Comparison of ENCODE assay signal across 8 mouse cellular contexts in genomic region chr8:122343758-122344157, GRCm38 (mm10). TPM values are rescaled to one million over a fixed set of nuclear protein-coding genes. Genes with fewer than 3 reads are reported as not detected.
DNase-seq lines count a peak whose midpoint lies in the region; ATAC-seq and TF ChIP-seq lines count a peak whose summit lies in the region.

No protein-coding gene starts in this region.

- H3K79me2 ChIP-seq in MEL (ENCODE audit: control insufficient read depth, insufficient read depth, low read length, poor library complexity): no peaks in the 10 kb centered on the region; the same call in 1 of the 2 replicates

- H3K9ac ChIP-seq in MEL (ENCODE audit: control insufficient read depth, low read depth, low read length, poor library complexity, severe bottlenecking): peak overlapping the region; percentile 59
- peak overlapping the region; percentile 27 for H3K9ac ChIP-seq in forebrain, embryonic 12.5 days

- no peaks in the 10 kb centered on the region for H3K9me3 ChIP-seq in MEL (replicated peaks; ENCODE audit: insufficient read depth, low read length)
- H3K9me3 ChIP-seq in forebrain, embryonic 12.5 days: no peaks in the 10 kb centered on the region

- H3K4me1 ChIP-seq in MEL (ENCODE audit: control insufficient read depth in 1 of 2, insufficient read depth in 2 of 2, low read length in 2 of 2): peaks cover 5 to 59% of the 10 kb centered on the region in 2 experiments
- peaks cover 21% of the 10 kb centered on the region for H3K4me1 ChIP-seq in forebrain, embryonic 12.5 days

- peak; percentile 62 for DNase-seq in cerebellum, adult 11-12 months
- no peak for DNase-seq in cerebellum, postnatal 4 days (ENCODE audit: low spot score in 2 of 2)
- peak; percentile 64 for DNase-seq in MEL (ENCODE audit: low read depth, low spot score)
- peak; percentile 29 for DNase-seq in lung, postnatal 36 days
- peak; percentile 63 for DNase-seq in thymus, postnatal 25 days
- DNase-seq in adrenal gland, adult 2 months: no peak

- under 1% methylated on average over 14 of the region's 14 CpGs for WGBS in forebrain, embryonic 12.5 days

- peak overlapping the region; percentile 50 to 72 for H3K4me3 ChIP-seq in MEL (ENCODE audit: control insufficient read depth in 1 of 2, insufficient read depth in 1 of 2, low read depth in 2 of 2, low read length in 2 of 2)
- H3K4me3 ChIP-seq in forebrain, embryonic 12.5 days (replicated peaks): peak overlapping the region; percentile 25

- 0 out of 4 replicates have a peak, but pooled peaks of 1 of the 2 experiments have one; percentile 13 for TF ChIP-seq EP300 in MEL (IDR thresholded peaks at IDR 0.05; ENCODE audit: low read depth in 1 of 2, low read length in 2 of 2)

- H3K27ac ChIP-seq in MEL (ENCODE audit: control insufficient read depth, low read depth, low read length): peak overlapping the region; percentile 74
- H3K27ac ChIP-seq in forebrain, embryonic 12.5 days: no peak overlapping the region

- TF ChIP-seq POLR2A in MEL (IDR thresholded peaks at IDR 0.05; ENCODE audit: control insufficient read depth in 1 of 2, insufficient read depth in 1 of 2, low read depth in 1 of 2, low read length in 2 of 2, poor library complexity in 1 of 2): no peak

- peak overlapping the region; percentile 49 for H3K4me2 ChIP-seq in forebrain, embryonic 12.5 days

- TF ChIP-seq RAD21 in MEL (IDR thresholded peaks at IDR 0.05; ENCODE audit: low read depth, low read length): no peak; the same call in 1 of the 2 replicates

- ATAC-seq in forebrain, embryonic 12.5 days (ENCODE audit: low FRiP score): 0 out of 2 replicates have a peak, but pooled peaks have one; percentile 30
- peak; percentile 54 for ATAC-seq in inflammation-experienced regulatory T-cells, adult 6 months

- no peaks in the 10 kb centered on the region for H3K27me3 ChIP-seq in MEL (ENCODE audit: control insufficient read depth in 1 of 2, insufficient read depth in 2 of 2, low read length in 2 of 2)
- H3K27me3 ChIP-seq in forebrain, embryonic 12.5 days: peaks cover 94% of the 10 kb centered on the region

- peaks cover 0 to 16% of the 10 kb centered on the region in 2 experiments; a peak in 2 of 4 replicates for H3K36me3 ChIP-seq in MEL (ENCODE audit: control insufficient read depth in 1 of 2, insufficient read depth in 2 of 2, low read length in 2 of 2)
- H3K36me3 ChIP-seq in forebrain, embryonic 12.5 days (replicated peaks): no peaks in the 10 kb centered on the region

- TF ChIP-seq CTCF in MEL (IDR thresholded peaks at IDR 0.05 in 2 of 3, conservative IDR thresholded peaks at IDR 0.05 in 1 of 3; ENCODE audit: control insufficient read depth in 1 of 3, insufficient read depth in 1 of 3, low read depth in 2 of 3, low read length in 3 of 3, poor library complexity in 1 of 3, severe bottlenecking in 1 of 3): no peak

TF ChIP-seq in MEL, 35 proteins besides CTCF, POLR2A, EP300 and RAD21:
- peak; percentile 42; the same call in 1 of the 2 replicates for TF ChIP-seq ELF1 (IDR thresholded peaks at IDR 0.05; ENCODE audit: low read depth, low read length)
- TF ChIP-seq TCF12 (IDR thresholded peaks at IDR 0.05; ENCODE audit: low read depth, low read length): 0 out of 2 replicates have a peak, but pooled peaks have one; percentile 19
- no peak for TF ChIP-seq ETS1 (IDR thresholded peaks at IDR 0.05; ENCODE audit: low read depth, low read length)
- no peak for TF ChIP-seq MXI1 (IDR thresholded peaks at IDR 0.05; ENCODE audit: low read depth, low read length)
- peak; percentile 29; the same call in 1 of the 2 replicates for TF ChIP-seq SIN3A (IDR thresholded peaks at IDR 0.05; ENCODE audit: low read length)
- no peak for TF ChIP-seq MEF2A (IDR thresholded peaks at IDR 0.05; ENCODE audit: extremely low read depth, insufficient replicate concordance, low read depth, low read length, poor library complexity, severe bottlenecking)
- TF ChIP-seq NRF1 (IDR thresholded peaks at IDR 0.05; ENCODE audit: insufficient read depth, low read depth, low read length, poor library complexity, severe bottlenecking): no peak
- no peak for TF ChIP-seq GATA1 (IDR thresholded peaks at IDR 0.05; ENCODE audit: low read depth, low read length)
- peak; percentile 31; the same call in 1 of the 2 replicates for TF ChIP-seq NELFE (IDR thresholded peaks at IDR 0.05; ENCODE audit: low read depth, low read length)
- TF ChIP-seq MYC (IDR thresholded peaks at IDR 0.05; ENCODE audit: low read depth, low read length): no peak
- TF ChIP-seq USF1 (IDR thresholded peaks at IDR 0.05; ENCODE audit: low read depth, low read length): no peak
- no peak for TF ChIP-seq SMC3 (IDR thresholded peaks at IDR 0.05; ENCODE audit: low read depth, low read length)
- TF ChIP-seq MAFK (IDR thresholded peaks at IDR 0.05; ENCODE audit: borderline replicate concordance, low read depth, low read length): no peak
- no peak for TF ChIP-seq JUND (IDR thresholded peaks at IDR 0.05; ENCODE audit: low read depth, low read length)
- no peak for TF ChIP-seq MYB (IDR thresholded peaks at IDR 0.05; ENCODE audit: low read depth, low read length)
- peak; percentile 38; the same call in 1 of the 2 replicates for TF ChIP-seq TBP (IDR thresholded peaks at IDR 0.05; ENCODE audit: low read depth, low read length)
- 0 out of 2 replicates have a peak, but pooled peaks have one; percentile 23 for TF ChIP-seq HCFC1 (IDR thresholded peaks at IDR 0.05; ENCODE audit: low read depth, low read length)

RNA-seq across cellular contexts. Expression of gene Trhr2, which starts 16.8 kb away (rescaled TPM):
- 0.12 TPM in 1 of 2 replicates, not detected in the other for total RNA-seq in MEL (2012; rRNA removed)
- polyA plus RNA-seq in MEL (2012; ENCODE audit: insufficient read depth in 1 of 2, insufficient read length in 2 of 2, low read depth in 1 of 2, low replicate concordance in 2 of 2, missing spikeins in 1 of 2): under 1 TPM in 1 of 2 experiments, not detected in 1; 0.07 TPM
- polyA plus RNA-seq in forebrain, embryonic 12.5 days (2016; fragmentation: Nextera tagmentation; extraction: Ambion mirVana): not detected in 2 replicates
- polyA plus RNA-seq in inflammation-experienced regulatory T-cells, adult 6 months (2017; shearing (Covaris generic)): not detected
- total RNA-seq in adrenal gland, adult 2 months (2021): not detected
- polyA plus RNA-seq in adrenal gland, adult 2 months (2012; rRNA removed): not detected in 2 replicates

RNA-seq across cellular contexts. Expression of gene Zc3h18, which starts 32.7 kb away (rescaled TPM):
- 84.3 and 98.5 TPM in 2 replicates for total RNA-seq in MEL (2012; rRNA removed)
- polyA plus RNA-seq in MEL (2012; ENCODE audit: insufficient read depth in 1 of 2, insufficient read length in 2 of 2, low read depth in 1 of 2, low replicate concordance in 2 of 2, missing spikeins in 1 of 2): 100 to 1,000 TPM in 1 of 2 experiments, 10 to 100 TPM in 1; 30.2 to 122 TPM
- polyA plus RNA-seq in forebrain, embryonic 12.5 days (2016; fragmentation: Nextera tagmentation; extraction: Ambion mirVana): 71.8 and 75.5 TPM in 2 replicates
- polyA plus RNA-seq in inflammation-experienced regulatory T-cells, adult 6 months (2017; shearing (Covaris generic)): 10 to 100 TPM; 12.0 to 16.0 (median 13.0) TPM
- total RNA-seq in adrenal gland, adult 2 months (2021): 10 to 100 TPM; 36.9 to 44.8 TPM
- 34.3 and 38.2 TPM in 2 replicates for polyA plus RNA-seq in adrenal gland, adult 2 months (2012; rRNA removed)

Comparison
In these comparisons a context has a peak if more than half of its experiments do, and no peak if none do; other contexts are left out.
1. DNase-seq: peak in cerebellum, adult 11-12 months (single experiment), MEL (single experiment), lung, postnatal 36 days (single experiment) and thymus, postnatal 25 days (single experiment); none in cerebellum, postnatal 4 days (0 of 2) and adrenal gland, adult 2 months (single experiment).